In genomic region chrX:139762546-139762945, GRCm38 (mm10) we compare ENCODE assay signal across 11 mouse cellular contexts. TPM values are rescaled to one million over a fixed set of nuclear protein-coding genes. Genes with fewer than 3 reads are reported as not detected.
DNase-seq lines count a peak whose midpoint lies in the region; ATAC-seq and TF ChIP-seq lines count a peak whose summit lies in the region.
"Had no signal": no experiment of that assay in that cellular context is flagged by ENCODE, and none has a peak within 500 bp of the region (broad histone marks: within the 10 kb centered on the region; RNA-seq: fewer than 3 reads in every experiment).

No protein-coding gene starts in this region.

- intact Hi-C loops in gastrocnemius, adult 2 months (cut with DNase I): no loop called here

- H3K4me3 ChIP-seq in gastrocnemius, adult 2 months: no peak overlapping the region
- no peak overlapping the region for H3K4me3 ChIP-seq in lung, postnatal 0 days (ENCODE audit: low read depth, low read length)
- no peak overlapping the region for H3K4me3 ChIP-seq in heart, embryonic 11.5 days (ENCODE audit: low read depth, low read length)
- H3K4me3 ChIP-seq: stomach, embryonic 15.5 days had no signal

- no peaks in the 10 kb centered on the region for H3K27me3 ChIP-seq in lung, postnatal 0 days (replicated peaks; ENCODE audit: insufficient read depth, low read length)
- no peaks in the 10 kb centered on the region for H3K27me3 ChIP-seq in heart, embryonic 11.5 days (ENCODE audit: control insufficient read depth, insufficient read depth, low read length)
- H3K27me3 ChIP-seq: stomach, embryonic 15.5 days had no signal

- 69% methylated on average over 2 of the region's 2 CpGs for WGBS in lung, postnatal 0 days
- 80% methylated on average over 2 of the region's 2 CpGs for WGBS in heart, embryonic 11.5 days (ENCODE audit: insufficient replicate concordance)

- TF ChIP-seq CTCF in gastrocnemius, adult 2 months (IDR thresholded peaks at IDR 0.05): peak; percentile 60
- peak; percentile 60 for TF ChIP-seq CTCF in lung, postnatal 0 days (IDR thresholded peaks at IDR 0.05)

- no peak overlapping the region for H3K27ac ChIP-seq in gastrocnemius, adult 2 months
- no peak overlapping the region for H3K27ac ChIP-seq in lung, postnatal 0 days (ENCODE audit: low read length)
- H3K27ac ChIP-seq in heart, embryonic 11.5 days (ENCODE audit: low read depth, low read length): no peak overlapping the region
- H3K27ac ChIP-seq: stomach, embryonic 15.5 days had no signal

- no peaks in the 10 kb centered on the region for H3K9me3 ChIP-seq in lung, postnatal 0 days (ENCODE audit: low read length)
- H3K9me3 ChIP-seq in heart, embryonic 11.5 days (replicated peaks; ENCODE audit: control insufficient read depth, low read length): no peaks in the 10 kb centered on the region
- H3K9me3 ChIP-seq: stomach, embryonic 15.5 days had no signal

- no peaks in the 10 kb centered on the region for H3K36me3 ChIP-seq in lung, postnatal 0 days (ENCODE audit: insufficient read depth, low read length)
- no peaks in the 10 kb centered on the region for H3K36me3 ChIP-seq in heart, embryonic 11.5 days (ENCODE audit: control insufficient read depth, insufficient read depth, low read length)
- H3K36me3 ChIP-seq: stomach, embryonic 15.5 days had no signal

- DNase-seq in gastrocnemius, adult 2 months: peak; percentile 26
- no peak for DNase-seq in gastrocnemius, postnatal 25 days
- peak; percentile 15 for DNase-seq in lung, postnatal 0 days (ENCODE audit: low spot score)
- DNase-seq in lung, postnatal 4 days: no peak
- peak; percentile 61 for DNase-seq in adipocyte (ENCODE audit: low spot score)
- DNase-seq in yolk sac, embryonic 10.5 days (ENCODE audit: low spot score): no peak

- no peak overlapping the region for H3K9ac ChIP-seq in lung, postnatal 0 days (replicated peaks; ENCODE audit: low read depth)
- H3K9ac ChIP-seq in heart, embryonic 11.5 days (ENCODE audit: low read depth, low read length): no peak overlapping the region
- H3K9ac ChIP-seq: stomach, embryonic 15.5 days had no signal

- no peak for ATAC-seq in lung, postnatal 0 days
- ATAC-seq in megakaryocyte-erythroid progenitor cell, adult 5-6 weeks (replicated peaks; ENCODE audit: low FRiP score, low TSS enrichment, poor library complexity, severe bottlenecking): peak; percentile 79; the same call in 1 of the 2 replicates
- no peak for ATAC-seq in heart, embryonic 11.5 days (replicated peaks; ENCODE audit: insufficient number of reproducible peaks, low FRiP score, low TSS enrichment)

- no peak overlapping the region for H3K4me2 ChIP-seq in lung, postnatal 0 days (replicated peaks; ENCODE audit: low read depth, low read length)
- no peak overlapping the region for H3K4me2 ChIP-seq in heart, embryonic 11.5 days
- H3K4me2 ChIP-seq: stomach, embryonic 15.5 days had no signal

- H3K4me1 ChIP-seq in lung, postnatal 0 days (ENCODE audit: insufficient read depth, low read depth, low read length): no peaks in the 10 kb centered on the region
- no peaks in the 10 kb centered on the region for H3K4me1 ChIP-seq in heart, embryonic 11.5 days (ENCODE audit: control insufficient read depth, insufficient read depth, low read length)
- H3K4me1 ChIP-seq: stomach, embryonic 15.5 days had no signal

- no peak for TF ChIP-seq EP300 in lung, postnatal 0 days (IDR thresholded peaks at IDR 0.05)

RNA-seq across cellular contexts. Expression of gene Ripply1, which starts 19.6 kb away (rescaled TPM):
- total RNA-seq in gastrocnemius, adult 2 months (2021): not detected
- not detected for total RNA-seq in gastrocnemius, postnatal 25 days (2021)
- polyA plus RNA-seq in lung, postnatal 0 days (2015; fragmentation: Nextera tagmentation; extraction: Ambion mirVana): not detected in 2 replicates
- not detected in 2 replicates for total RNA-seq in megakaryocyte-erythroid progenitor cell, adult 5-6 weeks (2014; fragmentation: Nextera tagmentation)
- total RNA-seq in megakaryocyte-erythroid progenitor cell, adult 5-6 weeks (2017): not detected in 2 replicates
- not detected in 2 replicates for polyA plus RNA-seq in heart, embryonic 11.5 days (2014; fragmentation: Nextera tagmentation; extraction: Ambion mirVana)
- polyA plus RNA-seq: heart, embryonic 16.5 days; lung, embryonic 16.5 days; stomach, embryonic 15.5 days had no signal

RNA-seq across cellular contexts. Expression of gene Cldn2, which starts 38.1 kb away (rescaled TPM):
- not detected for total RNA-seq in gastrocnemius, adult 2 months (2021)
- not detected for total RNA-seq in gastrocnemius, postnatal 25 days (2021)
- 0.86 and 1.3 TPM in 2 replicates for polyA plus RNA-seq in lung, postnatal 0 days (2015; fragmentation: Nextera tagmentation; extraction: Ambion mirVana)
- not detected in 2 replicates for total RNA-seq in megakaryocyte-erythroid progenitor cell, adult 5-6 weeks (2014; fragmentation: Nextera tagmentation)
- total RNA-seq in megakaryocyte-erythroid progenitor cell, adult 5-6 weeks (2017): not detected in 2 replicates
- polyA plus RNA-seq in heart, embryonic 11.5 days (2014; fragmentation: Nextera tagmentation; extraction: Ambion mirVana): not detected in 2 replicates

RNA-seq across cellular contexts. Expression of gene Gm15013, which starts 48.3 kb away (rescaled TPM):
- total RNA-seq in gastrocnemius, adult 2 months (2021): not detected
- total RNA-seq in gastrocnemius, postnatal 25 days (2021): not detected
- 0.20 and 0.30 TPM in 2 replicates for polyA plus RNA-seq in lung, postnatal 0 days (2015; fragmentation: Nextera tagmentation; extraction: Ambion mirVana)
- not detected in 2 replicates for total RNA-seq in megakaryocyte-erythroid progenitor cell, adult 5-6 weeks (2014; fragmentation: Nextera tagmentation)
- 0.50 TPM in 1 of 2 replicates, not detected in the other for total RNA-seq in megakaryocyte-erythroid progenitor cell, adult 5-6 weeks (2017)
- 0.27 TPM in 1 of 2 replicates, not detected in the other for polyA plus RNA-seq in heart, embryonic 11.5 days (2014; fragmentation: Nextera tagmentation; extraction: Ambion mirVana)

Comparison
In these comparisons a context has a peak if more than half of its experiments do, and no peak if none do; other contexts are left out.
1. DNase-seq: peak in gastrocnemius, adult 2 months (single experiment), lung, postnatal 0 days (single experiment) and adipocyte (single experiment); none in gastrocnemius, postnatal 25 days (single experiment), lung, postnatal 4 days (0 of 2) and yolk sac, embryonic 10.5 days (single experiment).